Mouse (Mus musculus): ENCODE measurements around the gene Btbd1. TPM values are rescaled to one million over a fixed set of nuclear protein-coding genes. Genes with fewer than 3 reads are reported as not detected.

Btbd1 gene
- polyA plus RNA-seq, 1 experiment from 2014 or later = 41.1 TPM

- H3K27ac ChIP-seq = no peak overlapping the region
- no peak overlapping the region for H3K4me2 ChIP-seq
- no peak for ATAC-seq
- H3K4me1 ChIP-seq = peaks cover 8% of the 10 kb centered on the region
- no peak overlapping the region for H3K4me3 ChIP-seq
- no peaks in the 10 kb centered on the region for H3K9me3 ChIP-seq (replicated peaks)
- H3K9ac ChIP-seq = no peak overlapping the region
- no peaks in the 10 kb centered on the region for H3K36me3 ChIP-seq
- no peaks in the 10 kb centered on the region for H3K27me3 ChIP-seq (replicated peaks)
Observed at GRCm38 (mm10) chr7:81834847-81835246, 5.6 kb upstream of the Btbd1 start.

- H3K4me2 ChIP-seq = peak overlapping the region; percentile 88
- peak; percentile 61 for ATAC-seq
Observed at GRCm38 (mm10) chr7:81828681-81829378, 401 bp downstream of the Btbd1 start.

GRCm38 (mm10) chr7:81827806-81828667 lies 1.2 kb downstream of the Btbd1 start:
- Histone ChIP-seq H3K27me3 (replicated peaks) (no peaks in the 10 kb centered on the region), H3K9ac (peak overlapping the region; percentile 93), H3K4me1 (peaks cover 52% of the 10 kb centered on the region), H3K9me3 (replicated peaks) (no peaks in the 10 kb centered on the region), H3K27ac (peak overlapping the region; percentile 93), H3K4me3 (peak overlapping the region; percentile 96), H3K36me3 (peaks cover 4% of the 10 kb centered on the region; the same call in 1 of the 2 replicates), H3K4me2 (peak overlapping the region; percentile 88)
- 0 out of 2 replicates have a peak, but pooled peaks have one; percentile 2 for ATAC-seq
- 18% methylated on average over 17 of the region's 17 CpGs for WGBS (ENCODE audit: insufficient replicate concordance)

More at GRCm38 (mm10) chr7:81828681-81829378, 401 bp downstream of the Btbd1 start:
- H3K36me3 ChIP-seq = peaks cover 4% of the 10 kb centered on the region; the same call in 1 of the 2 replicates
- H3K9ac ChIP-seq = peak overlapping the region; percentile 93
- no peaks in the 10 kb centered on the region for H3K9me3 ChIP-seq (replicated peaks)
- H3K27me3 ChIP-seq (replicated peaks) = no peaks in the 10 kb centered on the region
- H3K4me3 ChIP-seq = peak overlapping the region; percentile 96
- peaks cover 52% of the 10 kb centered on the region for H3K4me1 ChIP-seq
- under 1% methylated on average over 91 of the region's 91 CpGs for WGBS (ENCODE audit: insufficient replicate concordance)
- peak overlapping the region; percentile 93 for H3K27ac ChIP-seq

GRCm38 (mm10) chr7:81825381-81825780 lies 3.9 kb downstream of the Btbd1 start:
- Histone ChIP-seq H3K4me3 (no peak overlapping the region), H3K4me1 (peaks cover 48% of the 10 kb centered on the region), H3K27ac (no peak overlapping the region), H3K9me3 (replicated peaks) (no peaks in the 10 kb centered on the region), H3K9ac (no peak overlapping the region), H3K4me2 (peak overlapping the region; percentile 19; the same call in 1 of the 2 replicates), H3K27me3 (replicated peaks) (no peaks in the 10 kb centered on the region), H3K36me3 (peaks cover 4% of the 10 kb centered on the region; the same call in 1 of the 2 replicates)
- 71% methylated on average over 3 of the region's 3 CpGs for WGBS (ENCODE audit: insufficient replicate concordance)
- ATAC-seq = no peak

- Histone ChIP-seq H3K36me3 (peaks cover 4% of the 10 kb centered on the region; the same call in 1 of the 2 replicates), H3K27ac (no peak overlapping the region), H3K4me1 (peaks cover 45% of the 10 kb centered on the region), H3K27me3 (replicated peaks) (no peaks in the 10 kb centered on the region), H3K9ac (no peak overlapping the region), H3K4me2 (no peak overlapping the region), H3K9me3 (replicated peaks) (no peaks in the 10 kb centered on the region), H3K4me3 (no peak overlapping the region)
- 54% methylated on average over 3 of the region's 3 CpGs for WGBS (ENCODE audit: insufficient replicate concordance)
- no peak for ATAC-seq
Observed at GRCm38 (mm10) chr7:81824906-81825305, 4.3 kb downstream of the Btbd1 start.

GRCm38 (mm10) chr7:81806067-81806466 lies 23.2 kb downstream of the Btbd1 start:
- 63% methylated on average over 5 of the region's 5 CpGs for WGBS (ENCODE audit: insufficient replicate concordance)
- ATAC-seq = peak; percentile 55; the same call in 1 of the 2 replicates
- no peak overlapping the region for H3K4me3 ChIP-seq
- no peaks in the 10 kb centered on the region for H3K9me3 ChIP-seq (replicated peaks)
- H3K4me2 ChIP-seq = no peak overlapping the region
- no peaks in the 10 kb centered on the region for H3K27me3 ChIP-seq (replicated peaks)
- H3K27ac ChIP-seq = no peak overlapping the region
- H3K9ac ChIP-seq = peak overlapping the region; percentile 22; the same call in 1 of the 2 replicates
- H3K36me3 ChIP-seq = peaks cover 42% of the 10 kb centered on the region
- peaks cover 6% of the 10 kb centered on the region for H3K4me1 ChIP-seq

- Histone ChIP-seq H3K27ac (peak within 1 kb of the TSS; percentile 94), H3K4me1 (peaks cover 19% of the 10 kb centered on the region), H3K9me3 (replicated peaks) (no peaks in the 10 kb centered on the region), H3K9ac (peak within 1 kb of the TSS; percentile 74), H3K27me3 (replicated peaks) (no peaks in the 10 kb centered on the region), H3K36me3 (peaks cover 38% of the 10 kb centered on the region), H3K4me3 (peak within 1 kb of the TSS; percentile 65), H3K4me2 (peak within 1 kb of the TSS; percentile 80)
- WGBS (ENCODE audit: insufficient replicate concordance) = under 1% methylated on average over 38 of the region's 38 CpGs
- peak; percentile 93 for ATAC-seq
Observed at GRCm38 (mm10) chr7:81789095-81789757, 40.0 kb downstream of the Btbd1 start, which contains the start of gene 3110040N11Rik. Gene 3110040N11Rik (minus strand): TSS chr7:81789478.

- ATAC-seq = peak; percentile 50; the same call in 1 of the 2 replicates
Observed at GRCm38 (mm10) chr7:81788536-81788935, 40.7 kb downstream of the Btbd1 start.

GRCm38 (mm10) chr7:81777667-81778218 lies 51.5 kb downstream of the Btbd1 start:
- 72% methylated on average over 10 of the region's 10 CpGs for WGBS (ENCODE audit: insufficient replicate concordance)
- H3K27ac ChIP-seq = no peak overlapping the region
- no peaks in the 10 kb centered on the region for H3K27me3 ChIP-seq (replicated peaks)
- no peak overlapping the region for H3K4me2 ChIP-seq
- peaks cover 35% of the 10 kb centered on the region for H3K36me3 ChIP-seq
- H3K4me3 ChIP-seq = no peak overlapping the region
- H3K4me1 ChIP-seq = no peaks in the 10 kb centered on the region
- H3K9ac ChIP-seq = no peak overlapping the region
- no peak for ATAC-seq
- peaks cover 8% of the 10 kb centered on the region; the same call in 1 of the 2 replicates for H3K9me3 ChIP-seq (replicated peaks)

More at GRCm38 (mm10) chr7:81788536-81788935, 40.7 kb downstream of the Btbd1 start:
- Histone ChIP-seq H3K4me2 (peak overlapping the region; percentile 80), H3K27me3 (replicated peaks) (no peaks in the 10 kb centered on the region), H3K4me1 (peaks cover 19% of the 10 kb centered on the region), H3K36me3 (peaks cover 32% of the 10 kb centered on the region), H3K9me3 (replicated peaks) (no peaks in the 10 kb centered on the region), H3K9ac (peak overlapping the region; percentile 74), H3K4me3 (peak overlapping the region; percentile 65), H3K27ac (peak overlapping the region; percentile 94)
- 10% methylated on average over 5 of the region's 5 CpGs for WGBS (ENCODE audit: insufficient replicate concordance)

- no peaks in the 10 kb centered on the region for H3K4me1 ChIP-seq
- no peak overlapping the region for H3K27ac ChIP-seq
- WGBS (ENCODE audit: insufficient replicate concordance) = 78% methylated on average over 5 of the region's 5 CpGs
- ATAC-seq = no peak
- H3K36me3 ChIP-seq = peaks cover 18% of the 10 kb centered on the region
- H3K9ac ChIP-seq = no peak overlapping the region
- H3K4me3 ChIP-seq = no peak overlapping the region
- H3K4me2 ChIP-seq = no peak overlapping the region
- H3K9me3 ChIP-seq (replicated peaks) = 0 out of 2 replicates have a peak, but pooled peaks cover 2% of the 10 kb centered on the region
- H3K27me3 ChIP-seq (replicated peaks) = no peaks in the 10 kb centered on the region
Observed at GRCm38 (mm10) chr7:81775325-81775724, 53.9 kb downstream of the Btbd1 start.

- ATAC-seq = no peak
- no peaks in the 10 kb centered on the region for H3K27me3 ChIP-seq (replicated peaks)
- no peak overlapping the region for H3K4me2 ChIP-seq
- no peaks in the 10 kb centered on the region for H3K9me3 ChIP-seq (replicated peaks)
- WGBS (ENCODE audit: insufficient replicate concordance) = 64% methylated on average over 10 of the region's 10 CpGs
- H3K27ac ChIP-seq = no peak overlapping the region
- no peak overlapping the region for H3K9ac ChIP-seq
- no peak overlapping the region for H3K4me3 ChIP-seq
- no peaks in the 10 kb centered on the region for H3K4me1 ChIP-seq
- peaks cover 5% of the 10 kb centered on the region for H3K36me3 ChIP-seq
Observed at GRCm38 (mm10) chr7:81772786-81773539, 56.3 kb downstream of the Btbd1 start.
